Mouse (Mus musculus) left cerebral cortex, adult 18-20 months (tissue): ENCODE data around the gene Cyp2d11. TPM values are rescaled to one million over a fixed set of nuclear protein-coding genes. Genes with fewer than 3 reads are reported as not detected.

ENCODE experiments used
- DNase-seq, 2 experiments: peaks; one replicate each; pipeline ENCODE4 v3.0.0; 2021 to 2022; ENCODE audit warnings: low spot score in 2 of 2, mixed read lengths in 1 of 2
- total RNA-seq, 2 experiments: library from RNA; stranded (reverse); gene quantifications; 2 replicates each; pipeline ENCODE4 v1.2.3; 2021

Gene Cyp2d11
- total RNA-seq, 2 experiments from 2014 or later, result 0.35 TPM; not detected in 1

GRCm38 (mm10) chr15:82353078-82353744 is 40.6 kb downstream of the Cyp2d11 start:
- DNase-seq, result no peak

- DNase-seq, result no peak
Observed at GRCm38 (mm10) chr15:82351480-82351879, 42.3 kb downstream of the Cyp2d11 start.

GRCm38 (mm10) chr15:82350349-82350748 is 43.5 kb downstream of the Cyp2d11 start:
- no peak for DNase-seq

- DNase-seq, result no peak
Observed at GRCm38 (mm10) chr15:82348999-82349341, 44.9 kb downstream of the Cyp2d11 start.

- no peak for DNase-seq
Observed at GRCm38 (mm10) chr15:82348258-82348998, 45.4 kb downstream of the Cyp2d11 start.

- no peak for DNase-seq
Observed at GRCm38 (mm10) chr15:82347852-82348251, 46.0 kb downstream of the Cyp2d11 start.

- DNase-seq, result no peak
Observed at GRCm38 (mm10) chr15:82347303-82347676, 46.5 kb downstream of the Cyp2d11 start.

GRCm38 (mm10) chr15:82346580-82347302 is 47.1 kb downstream of the Cyp2d11 start:
- no peak for DNase-seq

- peak; percentile 97 for DNase-seq
Observed at GRCm38 (mm10) chr15:82345820-82346470, 47.9 kb downstream of the Cyp2d11 start.

- no peak for DNase-seq
Observed at GRCm38 (mm10) chr15:82344971-82345370, 48.9 kb downstream of the Cyp2d11 start.

- DNase-seq, result no peak
Observed at GRCm38 (mm10) chr15:82343368-82344287, 50.2 kb downstream of the Cyp2d11 start.

- DNase-seq, result no peak
Observed at GRCm38 (mm10) chr15:82342543-82342935, 51.3 kb downstream of the Cyp2d11 start.

GRCm38 (mm10) chr15:82341675-82342542 is 51.9 kb downstream of the Cyp2d11 start:
- DNase-seq, result no peak

- DNase-seq, result no peak
Observed at GRCm38 (mm10) chr15:82341036-82341501, 52.8 kb downstream of the Cyp2d11 start.

- no peak for DNase-seq
Observed at GRCm38 (mm10) chr15:82340414-82341035, 53.3 kb downstream of the Cyp2d11 start.

GRCm38 (mm10) chr15:82339634-82340254 is 54.1 kb downstream of the Cyp2d11 start:
- no peak for DNase-seq
